Mouse (Mus musculus): ENCODE results near the gene Kcnd3. TPM values are rescaled to one million over a fixed set of nuclear protein-coding genes. Genes with fewer than 3 reads are reported as not detected.

The Kcnd3 gene
- total RNA-seq (2021) = under 1 TPM; 0.08 to 0.10 TPM
- long read RNA-seq, experiment 1 = 0 reads
- long read RNA-seq, experiment 2 = 0 reads

GRCm38 (mm10) chr3:105451627-105452555 is at the start of gene Kcnd3:
Gene Kcnd3 (plus strand): TSS chr3:105452330.
- no peak for DNase-seq

- no peak for DNase-seq
Measured at GRCm38 (mm10) chr3:105402676-105403075, 49.5 kb upstream of the Kcnd3 start.

- DNase-seq = no peak
Measured at GRCm38 (mm10) chr3:105403410-105404076, 48.6 kb upstream of the Kcnd3 start.

GRCm38 (mm10) chr3:105404077-105404446 is 48.1 kb upstream of the Kcnd3 start:
- no peak for DNase-seq

- no peak for DNase-seq
Measured at GRCm38 (mm10) chr3:105405516-105405915, 46.6 kb upstream of the Kcnd3 start.

GRCm38 (mm10) chr3:105406036-105406435 is 46.1 kb upstream of the Kcnd3 start:
- DNase-seq = no peak

GRCm38 (mm10) chr3:105408211-105408610 is 43.9 kb upstream of the Kcnd3 start:
- DNase-seq = no peak

- DNase-seq = no peak
Measured at GRCm38 (mm10) chr3:105410810-105411209, 41.3 kb upstream of the Kcnd3 start.

- no peak for DNase-seq
Measured at GRCm38 (mm10) chr3:105411776-105412175, 40.4 kb upstream of the Kcnd3 start.

GRCm38 (mm10) chr3:105412229-105412628 is 39.9 kb upstream of the Kcnd3 start:
- no peak for DNase-seq

GRCm38 (mm10) chr3:105412681-105413080 is 39.4 kb upstream of the Kcnd3 start:
- no peak for DNase-seq

- DNase-seq = no peak
Measured at GRCm38 (mm10) chr3:105418441-105418840, 33.7 kb upstream of the Kcnd3 start.

GRCm38 (mm10) chr3:105422391-105422790 is 29.7 kb upstream of the Kcnd3 start:
- DNase-seq = no peak

GRCm38 (mm10) chr3:105423427-105423826 is 28.7 kb upstream of the Kcnd3 start:
- no peak for DNase-seq

GRCm38 (mm10) chr3:105428586-105428985 is 23.5 kb upstream of the Kcnd3 start:
- no peak for DNase-seq

GRCm38 (mm10) chr3:105436383-105436782 is 15.7 kb upstream of the Kcnd3 start:
- no peak for DNase-seq

- DNase-seq = no peak
Measured at GRCm38 (mm10) chr3:105436971-105437370, 15.2 kb upstream of the Kcnd3 start.

GRCm38 (mm10) chr3:105440873-105441495 is 11.1 kb upstream of the Kcnd3 start:
- DNase-seq = no peak

- no peak for DNase-seq
Measured at GRCm38 (mm10) chr3:105450641-105451470, 1.3 kb upstream of the Kcnd3 start.

- DNase-seq = no peak
Measured at GRCm38 (mm10) chr3:105452556-105453213, 555 bp downstream of the Kcnd3 start.

- no peak for DNase-seq
Measured at GRCm38 (mm10) chr3:105453214-105453950, 1.3 kb downstream of the Kcnd3 start.

All from gastrocnemius, postnatal 25 days (tissue).